In the genomic region with DNA sequence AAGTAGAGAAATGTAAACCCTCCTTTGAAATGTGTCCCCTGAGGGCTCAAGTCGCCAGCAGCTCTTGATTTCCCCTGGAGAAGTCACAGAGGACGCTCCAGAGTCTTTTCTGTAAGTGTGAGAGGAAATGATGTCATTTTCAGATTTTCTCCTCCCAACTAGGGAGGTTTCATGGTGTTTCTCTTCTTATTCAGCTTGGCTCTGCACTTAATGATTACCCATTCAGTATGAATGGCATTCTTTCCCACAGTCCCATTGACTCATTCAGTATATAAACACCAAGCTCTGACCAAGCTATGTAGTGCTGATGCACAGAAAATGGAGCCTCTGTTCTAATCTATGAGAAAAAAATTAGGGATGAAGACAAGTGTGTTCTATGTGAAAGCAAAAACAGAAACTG, we compare ENCODE assay signal across 27 mouse cellular contexts.
"Had no signal": no experiment of that assay in that cellular context is flagged by ENCODE, and none has a peak within 500 bp of the region (broad histone marks: within the 10 kb centered on the region; RNA-seq: fewer than 3 reads in every experiment).

No protein-coding gene starts in this region.

- H3K4me3 ChIP-seq: gastrocnemius, adult 2 months; heart, embryonic 13.5 days; heart, embryonic 15.5 days; hindbrain, embryonic 13.5 days; hindbrain, embryonic 15.5 days; kidney, embryonic 15.5 days; layer of hippocampus, adult 2 months; left cerebral cortex, adult 2 months; limb, embryonic 10.5 days; limb, embryonic 12.5 days; liver, embryonic 13.5 days; liver, embryonic 15.5 days had no signal

- H3K9me3 ChIP-seq: heart, embryonic 13.5 days; heart, embryonic 15.5 days; hindbrain, embryonic 13.5 days; hindbrain, embryonic 15.5 days; kidney, embryonic 15.5 days; limb, embryonic 10.5 days; limb, embryonic 12.5 days; liver, embryonic 13.5 days; liver, embryonic 15.5 days had no signal

- DNase-seq: gastrocnemius, adult 2 months; gastrocnemius, postnatal 10 days; gastrocnemius, postnatal 25 days; heart, adult 18-20 months; heart, postnatal 14 days; heart, postnatal 36 days; kidney, adult 11 months; kidney, adult 2 months; kidney, adult 9 months; kidney, postnatal 25 days; kidney, postnatal 4 days; liver; liver, embryonic 13.5 days had no signal

- H3K9ac ChIP-seq: heart, embryonic 13.5 days; heart, embryonic 15.5 days; hindbrain, embryonic 13.5 days; hindbrain, embryonic 15.5 days; kidney, embryonic 15.5 days; limb, embryonic 12.5 days; liver, embryonic 13.5 days; liver, embryonic 15.5 days had no signal

- H3K27ac ChIP-seq: gastrocnemius, adult 2 months; heart, embryonic 13.5 days; heart, embryonic 15.5 days; hindbrain, embryonic 13.5 days; hindbrain, embryonic 15.5 days; hindbrain, postnatal 0 days; kidney, embryonic 15.5 days; kidney, postnatal 0 days; layer of hippocampus, adult 2 months; left cerebral cortex, adult 2 months; limb, embryonic 10.5 days; limb, embryonic 12.5 days; liver, embryonic 13.5 days; liver, embryonic 15.5 days had no signal

- H3K4me2 ChIP-seq: heart, embryonic 11.5 days; heart, embryonic 13.5 days; heart, embryonic 15.5 days; hindbrain, embryonic 13.5 days; hindbrain, embryonic 15.5 days; kidney, embryonic 15.5 days; limb, embryonic 12.5 days; liver, embryonic 11.5 days; liver, embryonic 13.5 days; liver, embryonic 15.5 days had no signal

- H3K4me1 ChIP-seq: hindbrain, embryonic 13.5 days; hindbrain, embryonic 15.5 days; limb, embryonic 12.5 days; liver, embryonic 13.5 days; liver, embryonic 15.5 days had no signal

- H3K27me3 ChIP-seq: heart, embryonic 13.5 days; heart, embryonic 15.5 days; hindbrain, embryonic 13.5 days; kidney, embryonic 15.5 days; limb, embryonic 12.5 days; liver, embryonic 13.5 days; liver, embryonic 15.5 days had no signal

- H3K36me3 ChIP-seq: heart, embryonic 13.5 days; heart, embryonic 15.5 days; hindbrain, embryonic 13.5 days; hindbrain, embryonic 15.5 days; kidney, embryonic 15.5 days; limb, embryonic 10.5 days; limb, embryonic 12.5 days; liver, embryonic 13.5 days; liver, embryonic 15.5 days had no signal
